Mouse (Mus musculus): ENCODE data around the gene Pias1. TPM values are rescaled to one million over a fixed set of nuclear protein-coding genes. Genes with fewer than 3 reads are reported as not detected.

Pias1 gene
- total RNA-seq (2021): 10 to 100 TPM; 12.8 to 15.1 TPM
- long read RNA-seq, experiment 1, full-length matches to known transcripts: 6 of 16 reads
- long read RNA-seq, experiment 1, partial matches to known transcripts: 1 of 16 reads
- long read RNA-seq, experiment 1, other reads (novel, unspliced or antisense): 9 of 16 reads
- long read RNA-seq, experiment 2, full-length matches to known transcripts: 19 of 28 reads
- long read RNA-seq, experiment 2, partial matches to known transcripts: 1 of 28 reads
- long read RNA-seq, experiment 2, other reads (novel, unspliced or antisense): 8 of 28 reads

GRCm38 (mm10) chr9:62987824-62988223, at the start of gene Pias1:
Pias1 (minus strand) TSS chr9:62987924.
- DNase-seq: no peak

- no peak for DNase-seq
Measured at GRCm38 (mm10) chr9:63035431-63035830, 47.7 kb upstream of the Pias1 start.

DNA sequence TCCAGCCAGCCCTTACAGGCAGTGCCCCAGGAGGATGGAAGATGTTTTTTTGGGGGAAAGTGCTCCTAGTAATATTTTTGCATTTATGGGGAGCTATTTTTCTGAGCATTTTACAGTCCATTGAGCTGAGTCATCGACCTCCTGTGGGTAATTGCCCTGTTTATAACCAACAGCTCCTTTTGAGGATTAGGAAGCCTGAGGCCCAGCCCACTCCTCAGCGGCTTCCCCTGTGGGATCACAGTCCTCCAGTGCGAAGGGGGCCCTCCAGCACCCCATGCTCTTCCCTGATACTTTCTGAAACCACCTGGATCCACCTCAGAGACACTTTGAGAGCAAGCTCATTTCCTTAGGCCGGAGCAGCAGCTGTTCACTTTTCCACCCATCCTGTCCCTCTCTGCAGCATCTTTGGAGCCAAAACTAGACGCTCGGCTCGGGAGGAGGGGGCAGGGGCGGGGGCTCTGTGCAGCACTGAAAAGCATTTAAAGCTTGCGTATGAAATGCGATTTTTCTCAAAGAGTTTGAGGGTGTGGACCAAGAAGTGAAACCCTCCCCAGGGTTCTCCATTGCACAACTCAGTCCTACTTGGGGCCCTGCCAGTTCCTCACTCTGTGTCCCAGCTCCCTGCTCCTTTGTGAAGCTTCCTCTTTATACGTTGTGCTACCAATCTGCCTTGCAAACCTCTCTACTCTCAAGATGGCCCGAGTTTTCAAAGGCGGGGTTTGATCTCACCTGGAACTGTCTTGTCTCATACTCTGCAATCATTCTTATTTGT, 43.5 kb upstream of the Pias1 start:
- peak; percentile 78 for DNase-seq

DNA sequence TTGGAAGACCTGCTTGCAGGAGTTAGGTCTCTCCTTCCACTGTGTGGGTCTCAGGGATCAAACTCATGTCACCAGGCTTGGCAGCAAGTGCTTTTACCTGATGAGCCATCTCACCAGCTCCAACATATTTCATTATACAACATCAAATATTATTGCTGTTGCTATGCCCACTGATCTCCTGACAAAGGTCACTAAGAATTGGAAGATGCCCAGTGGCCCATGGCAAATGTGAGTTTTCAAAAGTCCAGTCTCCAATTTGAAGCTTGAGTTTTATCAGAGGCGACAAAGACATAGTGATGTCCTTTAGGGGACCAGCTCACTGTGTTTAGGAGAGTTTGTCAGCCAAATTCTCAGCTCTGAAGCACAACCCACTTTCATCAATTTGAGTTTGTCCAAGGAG, 34.8 kb upstream of the Pias1 start:
- DNase-seq: no peak

- DNase-seq: no peak
Measured at GRCm38 (mm10) chr9:63007371-63007770, 19.6 kb upstream of the Pias1 start.

GRCm38 (mm10) chr9:63006081-63006820, 18.5 kb upstream of the Pias1 start:
- DNase-seq: peak; percentile 6

GRCm38 (mm10) chr9:62998561-62998960, 10.8 kb upstream of the Pias1 start:
- no peak for DNase-seq

DNA sequence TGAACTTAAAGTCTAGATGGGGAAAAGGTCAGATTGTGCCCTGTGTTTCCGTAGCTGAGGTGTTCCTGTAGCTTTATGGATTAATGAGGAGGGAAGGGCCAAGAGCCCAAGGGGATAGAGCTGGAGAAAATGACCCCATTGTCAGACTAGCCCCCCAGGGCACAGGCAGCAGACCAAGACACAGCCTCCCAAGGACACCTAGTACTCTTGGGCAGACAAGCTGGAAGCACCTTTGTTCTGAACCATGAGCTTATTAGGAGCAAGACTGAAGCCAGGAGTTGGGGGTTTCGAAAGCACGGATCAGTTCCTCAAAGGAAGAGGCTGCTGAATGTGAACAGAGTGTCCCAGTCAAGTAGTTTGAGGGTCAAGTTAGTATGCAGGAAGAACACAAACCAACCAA, 9.9 kb upstream of the Pias1 start:
- no peak for DNase-seq

- no peak for DNase-seq
Measured at GRCm38 (mm10) chr9:62995186-62995585, 7.5 kb upstream of the Pias1 start.

GRCm38 (mm10) chr9:62990134-62990533, 2.4 kb upstream of the Pias1 start:
- DNase-seq: no peak

DNA sequence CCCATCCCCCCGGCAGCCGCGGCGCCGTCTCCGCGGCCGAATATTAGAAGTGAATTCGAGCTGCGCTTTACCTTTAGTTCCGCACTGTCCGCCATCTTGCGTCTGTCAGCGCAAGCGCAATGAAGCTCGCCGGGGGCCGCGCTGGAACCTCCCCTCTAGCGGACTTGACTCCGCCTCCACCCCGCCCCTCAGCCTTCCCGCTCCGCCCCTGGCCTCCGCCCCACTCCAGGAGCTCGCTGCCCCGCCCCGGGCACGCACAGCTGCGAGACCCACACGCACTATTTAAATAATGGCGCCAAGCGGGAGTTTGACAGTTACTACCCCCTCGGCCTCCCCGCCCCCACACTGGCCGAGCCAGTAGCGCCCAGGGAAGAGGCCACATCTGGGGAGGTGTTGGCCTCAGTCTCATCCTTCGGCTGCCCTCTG, 6.9 kb downstream of the Pias1 start:
- peak; percentile 96 for DNase-seq

GRCm38 (mm10) chr9:62980162-62980776, 7.5 kb downstream of the Pias1 start:
- DNase-seq: no peak

DNA sequence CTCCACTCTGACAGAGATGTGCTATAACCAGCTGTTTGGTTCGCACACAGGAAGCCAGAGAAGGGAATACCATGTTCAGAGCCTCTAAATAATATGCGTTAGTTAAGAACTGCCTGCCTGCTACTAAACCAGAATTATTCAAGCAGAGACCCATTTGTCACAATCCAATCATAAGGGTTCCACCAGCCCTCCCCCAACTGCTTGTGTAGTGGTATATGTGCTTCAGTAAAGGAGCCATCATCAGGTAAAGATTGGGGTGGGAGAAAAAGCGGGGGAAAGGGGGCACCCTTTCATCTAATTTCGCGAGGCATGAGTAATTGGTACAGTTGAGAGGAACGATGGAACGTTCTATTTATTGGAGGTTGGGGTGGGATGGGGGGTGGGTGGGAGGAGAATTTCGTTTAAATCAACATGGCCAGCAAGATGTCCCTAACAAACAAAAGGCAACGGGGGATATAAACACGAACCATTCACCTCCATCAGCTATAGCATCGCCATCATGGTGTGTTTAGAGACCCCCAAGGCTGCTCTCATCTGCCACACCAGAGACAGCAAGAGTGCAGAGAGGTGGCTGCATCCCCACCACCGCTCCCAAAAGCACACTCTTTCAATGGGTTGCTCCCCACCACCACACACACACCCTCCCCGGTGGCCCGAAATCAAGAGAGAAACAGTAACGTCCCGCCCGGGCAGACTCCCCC, 8.1 kb downstream of the Pias1 start:
- no peak for DNase-seq

- no peak for DNase-seq
Measured at GRCm38 (mm10) chr9:62977152-62977551, 10.6 kb downstream of the Pias1 start.

DNA sequence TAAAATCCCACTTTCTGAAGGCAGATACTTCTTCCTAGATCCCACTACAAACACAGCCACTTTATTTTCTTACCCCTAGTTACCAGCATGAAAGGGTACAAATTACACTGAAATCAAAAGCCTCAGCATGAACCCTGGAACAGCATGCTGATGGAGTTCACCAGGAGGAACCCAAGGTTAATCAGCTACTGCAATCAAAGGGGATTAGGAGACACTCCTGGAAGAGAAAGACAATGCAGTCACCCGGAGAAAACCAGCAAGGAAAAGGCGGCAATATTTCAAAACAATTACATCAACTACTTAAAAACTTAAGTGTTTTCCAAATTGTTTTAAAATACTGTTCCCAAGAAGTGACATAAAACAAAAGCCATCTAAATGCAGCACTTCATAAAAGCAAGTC, 11.9 kb downstream of the Pias1 start:
- DNase-seq: no peak

GRCm38 (mm10) chr9:62974439-62974838, 13.3 kb downstream of the Pias1 start:
- DNase-seq: no peak

- peak; percentile 12 for DNase-seq
Measured at GRCm38 (mm10) chr9:62972073-62972745, 15.5 kb downstream of the Pias1 start.

DNA sequence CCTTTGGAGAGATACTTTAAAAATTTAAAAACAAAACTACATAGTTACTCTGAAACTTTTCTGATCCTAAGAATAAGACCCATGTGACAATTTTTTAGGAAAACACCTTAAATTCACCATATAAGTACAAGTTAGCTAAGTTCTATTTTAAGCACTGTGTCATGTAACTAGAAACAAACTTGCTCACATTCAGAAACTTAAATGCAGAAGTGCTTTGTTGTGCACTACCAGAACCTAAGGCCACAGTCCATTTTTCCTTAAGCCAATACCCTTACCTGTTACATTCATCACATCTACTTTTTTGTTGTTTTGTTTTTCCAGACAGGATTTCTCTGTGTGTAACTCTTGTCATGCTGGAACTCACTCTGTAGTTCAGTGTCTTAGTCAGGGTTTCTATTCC, 17.4 kb downstream of the Pias1 start:
- no peak for DNase-seq

DNA sequence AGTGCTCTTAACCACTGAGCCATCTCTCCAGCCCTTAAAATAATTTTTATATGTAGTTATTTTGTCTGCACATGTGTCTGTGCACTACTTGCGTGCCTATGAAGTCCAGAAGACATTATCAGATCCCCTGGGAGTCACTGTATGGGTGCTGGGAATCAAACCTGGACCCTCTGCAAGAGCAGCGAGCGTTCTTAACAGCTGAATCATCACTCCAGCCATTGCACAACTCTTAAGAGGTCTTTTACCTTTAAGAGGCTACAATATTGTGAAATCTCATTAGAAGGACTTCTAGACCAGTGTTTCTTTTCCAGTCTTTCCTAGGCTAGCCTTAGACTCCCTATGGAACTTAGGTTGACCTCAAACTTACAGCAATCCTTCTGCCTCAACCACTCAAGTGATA, 21.7 kb downstream of the Pias1 start:
- DNase-seq: no peak

DNA sequence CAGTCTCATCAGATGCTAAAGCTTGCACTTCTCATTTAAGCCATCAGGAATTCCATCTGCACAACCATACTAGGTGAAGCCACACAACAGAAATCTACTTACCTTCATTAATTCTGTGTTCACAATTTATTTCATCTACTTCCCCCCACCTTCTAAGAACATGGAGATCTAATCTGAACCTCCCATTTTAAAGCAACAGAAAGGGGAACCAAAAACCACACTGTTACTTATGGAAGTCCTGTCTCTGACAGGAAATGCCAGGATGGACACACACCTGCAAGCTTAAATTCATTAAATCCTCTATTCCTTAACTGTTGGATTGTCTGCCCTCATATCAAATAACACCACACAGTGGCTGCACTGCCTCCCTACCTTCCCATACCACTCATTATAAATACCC, 35.0 kb downstream of the Pias1 start:
- no peak for DNase-seq

GRCm38 (mm10) chr9:62945346-62945745, 42.4 kb downstream of the Pias1 start:
- DNase-seq: no peak
